ENCODE assay signal across 21 mouse cellular contexts in the genomic region with DNA sequence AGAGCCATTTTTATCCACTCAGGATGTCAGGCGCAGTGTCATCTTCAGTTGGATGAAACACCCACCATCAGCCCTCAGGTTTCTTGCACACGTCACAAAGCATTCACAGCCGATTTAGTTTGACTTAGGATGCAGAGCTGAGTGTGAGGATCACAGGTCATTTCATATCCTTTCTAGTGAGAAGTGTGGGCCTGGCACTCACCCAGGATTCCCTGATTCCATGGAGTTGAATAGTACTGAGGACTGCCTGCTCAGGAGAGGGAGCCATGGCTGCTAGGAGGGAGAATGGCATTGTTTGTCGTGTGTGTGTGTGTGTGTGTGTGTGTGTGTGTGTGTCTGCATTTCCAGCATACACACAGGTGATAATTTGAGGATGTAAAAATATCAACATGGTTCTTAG. TPM values are rescaled to one million over a fixed set of nuclear protein-coding genes. Genes with fewer than 3 reads are reported as not detected.
"Had no signal": no experiment of that assay in that cellular context is flagged by ENCODE, and none has a peak within 500 bp of the region (broad histone marks: within the 10 kb centered on the region; RNA-seq: fewer than 3 reads in every experiment).

No protein-coding gene starts in this region.

- DNase-seq: kidney, adult 18-20 months; kidney, postnatal 36 days; left cerebral cortex, postnatal 4 days; liver, postnatal 0 days; lung, embryonic 14.5 days; right cerebral cortex, adult 18-20 months; right cerebral cortex, postnatal 14 days; thymus, postnatal 25 days had no signal

- H3K4me2 ChIP-seq: limb, embryonic 12.5 days; limb, embryonic 15.5 days; liver, embryonic 11.5 days; lung, embryonic 14.5 days; midbrain, embryonic 12.5 days; midbrain, embryonic 15.5 days; neural tube, embryonic 12.5 days; neural tube, embryonic 15.5 days; stomach, embryonic 15.5 days had no signal

- ATAC-seq: liver, postnatal 0 days; lung, postnatal 0 days; midbrain, embryonic 15.5 days had no signal

- H3K9ac ChIP-seq: limb, embryonic 12.5 days; limb, embryonic 15.5 days; liver, embryonic 14.5 days; liver, postnatal 0 days; lung, embryonic 14.5 days; midbrain, embryonic 12.5 days; midbrain, embryonic 15.5 days; neural tube, embryonic 12.5 days; neural tube, embryonic 15.5 days; stomach, embryonic 15.5 days had no signal

- H3K4me1 ChIP-seq: limb, embryonic 15.5 days; neural tube, embryonic 12.5 days; neural tube, embryonic 15.5 days; stomach, embryonic 15.5 days had no signal

- H3K9me3 ChIP-seq: limb, embryonic 12.5 days; limb, embryonic 15.5 days; midbrain, embryonic 12.5 days; midbrain, embryonic 15.5 days; neural tube, embryonic 12.5 days; neural tube, embryonic 15.5 days; stomach, embryonic 15.5 days had no signal

- H3K27me3 ChIP-seq: limb, embryonic 12.5 days; limb, embryonic 15.5 days; midbrain, embryonic 12.5 days; midbrain, embryonic 15.5 days; neural tube, embryonic 12.5 days; neural tube, embryonic 15.5 days; stomach, embryonic 15.5 days had no signal

- H3K36me3 ChIP-seq: limb, embryonic 12.5 days; limb, embryonic 15.5 days; midbrain, embryonic 12.5 days; midbrain, embryonic 15.5 days; neural tube, embryonic 12.5 days; neural tube, embryonic 15.5 days; stomach, embryonic 15.5 days had no signal

- H3K27ac ChIP-seq: kidney, postnatal 0 days; limb, embryonic 12.5 days; limb, embryonic 15.5 days; liver, embryonic 14.5 days; macrophage; midbrain, embryonic 12.5 days; midbrain, embryonic 15.5 days; neural tube, embryonic 12.5 days; neural tube, embryonic 15.5 days; stomach, embryonic 15.5 days had no signal

- H3K4me3 ChIP-seq: limb, embryonic 12.5 days; limb, embryonic 15.5 days; midbrain, embryonic 12.5 days; midbrain, embryonic 15.5 days; neural tube, embryonic 12.5 days; neural tube, embryonic 15.5 days; stomach, embryonic 15.5 days had no signal

RNA-seq across cellular contexts. Expression of gene Gimap7, which starts 1.9 kb away (rescaled TPM):
- polyA plus RNA-seq: kidney, embryonic 14.5 days; limb, embryonic 12.5 days; limb, embryonic 15.5 days; liver, embryonic 11.5 days; lung, embryonic 14.5 days; midbrain, embryonic 12.5 days; midbrain, embryonic 15.5 days; neural tube, embryonic 12.5 days; neural tube, embryonic 15.5 days; stomach, embryonic 15.5 days had no signal

RNA-seq across cellular contexts. Expression of gene Gm28053, which starts 1.9 kb away (rescaled TPM):
- polyA plus RNA-seq: macrophage; midbrain, embryonic 12.5 days; midbrain, embryonic 15.5 days; neural tube, embryonic 15.5 days had no signal

RNA-seq across cellular contexts. Expression of gene Gimap1, which starts 18.5 kb away (rescaled TPM):
- polyA plus RNA-seq: macrophage had no signal

RNA-seq across cellular contexts. Expression of gene Gimap5, which starts 25.7 kb away (rescaled TPM):
- polyA plus RNA-seq: macrophage had no signal
